Mouse (Mus musculus): ENCODE measurements around the gene Samd1. TPM values are rescaled to one million over a fixed set of nuclear protein-coding genes. Genes with fewer than 3 reads are reported as not detected.

Samd1 gene
- polyA plus RNA-seq, 1 experiment from 2014 or later = 10.5 TPM

DNA sequence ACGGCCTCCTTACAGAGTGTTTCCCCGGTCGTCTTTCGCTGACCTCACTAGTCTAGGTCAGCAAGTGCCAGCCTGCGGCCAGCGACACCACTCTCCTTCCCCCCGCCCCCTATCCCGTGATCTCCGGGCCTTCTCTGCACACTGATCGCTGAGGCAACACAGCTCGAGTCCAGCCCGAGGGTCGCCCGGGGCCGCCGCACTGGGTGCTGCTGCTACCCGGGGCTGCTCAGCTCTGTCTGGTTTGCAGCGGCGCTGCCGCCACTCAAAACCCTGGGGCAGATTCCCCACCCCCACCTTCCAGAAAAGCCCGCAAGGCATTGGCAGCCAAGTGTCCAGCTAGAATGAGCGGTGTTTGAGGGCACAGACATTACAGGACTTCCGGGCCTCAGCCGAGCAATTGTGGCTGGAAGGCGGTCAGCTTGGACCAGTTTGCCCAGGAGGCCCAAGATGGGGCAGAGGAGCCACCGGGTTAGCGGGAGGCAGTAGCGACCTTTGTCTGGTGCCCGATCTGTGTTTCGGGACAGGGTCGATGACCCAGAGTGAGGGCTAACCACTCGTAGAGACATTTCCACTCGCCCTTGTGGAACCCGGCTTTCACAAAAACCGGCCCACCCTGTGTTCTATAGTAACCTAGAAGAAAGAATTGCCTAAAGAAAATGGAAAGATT lies 15.2 kb downstream of the Samd1 start:
- Histone ChIP-seq H3K4me2 (ENCODE audit: low read length) (peak overlapping the region; percentile 95), H3K9ac (replicated peaks; ENCODE audit: low read length) (no peak overlapping the region; the same call in 1 of the 2 replicates), H3K9me3 (ENCODE audit: control insufficient read depth, low read length) (no peaks in the 10 kb centered on the region), H3K27ac (replicated peaks; ENCODE audit: low read depth, low read length) (no peak overlapping the region), H3K4me1 (ENCODE audit: control insufficient read depth, insufficient read depth, low read length) (peaks cover 17% of the 10 kb centered on the region), H3K27me3 (ENCODE audit: control insufficient read depth, insufficient read depth, low read length) (peaks cover 34% of the 10 kb centered on the region), H3K4me3 (replicated peaks; ENCODE audit: low read depth, low read length) (peak overlapping the region; percentile 52), H3K36me3 (ENCODE audit: control insufficient read depth, insufficient read depth, low read length) (no peaks in the 10 kb centered on the region)
- ATAC-seq (ENCODE audit: low FRiP score, low TSS enrichment) (no peak; the same call in 1 of the 2 replicates), DNase-seq (peak; percentile 34)
- 3% methylated on average over 35 of the region's 35 CpGs for WGBS

DNA sequence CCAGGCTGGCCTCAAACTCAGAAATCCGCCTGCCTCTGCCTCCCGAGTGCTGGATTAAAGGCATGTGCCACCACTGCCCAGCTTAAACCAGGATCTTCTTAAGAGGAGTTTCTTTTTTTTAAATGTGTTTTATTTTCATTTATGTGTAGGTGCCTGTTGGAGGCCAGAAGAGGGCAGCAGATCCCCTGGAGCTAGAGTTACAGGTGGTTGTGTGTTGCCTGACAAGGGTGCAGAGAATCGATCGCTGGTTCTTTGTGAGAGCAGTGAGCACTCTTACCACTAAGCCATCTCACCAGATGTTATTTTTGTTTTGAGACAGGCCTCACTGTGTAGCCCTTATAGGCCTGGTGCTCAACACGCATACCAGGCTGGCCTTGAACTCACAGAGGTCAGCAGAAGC lies 18.4 kb downstream of the Samd1 start:
- no peak for DNase-seq
- no peak for ATAC-seq (ENCODE audit: low FRiP score, low TSS enrichment)
- no peak overlapping the region for H3K27ac ChIP-seq (replicated peaks; ENCODE audit: low read depth, low read length)
- peaks cover 26% of the 10 kb centered on the region for H3K27me3 ChIP-seq (ENCODE audit: control insufficient read depth, insufficient read depth, low read length)
- no peaks in the 10 kb centered on the region for H3K36me3 ChIP-seq (ENCODE audit: control insufficient read depth, insufficient read depth, low read length)
- no peak overlapping the region for H3K9ac ChIP-seq (replicated peaks; ENCODE audit: low read length)
- no peak overlapping the region for H3K4me2 ChIP-seq (ENCODE audit: low read length)
- H3K9me3 ChIP-seq (ENCODE audit: control insufficient read depth, low read length) = no peaks in the 10 kb centered on the region
- peaks cover 14% of the 10 kb centered on the region for H3K4me1 ChIP-seq (ENCODE audit: control insufficient read depth, insufficient read depth, low read length)
- H3K4me3 ChIP-seq (replicated peaks; ENCODE audit: low read depth, low read length) = no peak overlapping the region
- WGBS = 92% methylated on average over 5 of the region's 5 CpGs

GRCm38 (mm10) chr8:84019738-84020137 lies 22.3 kb downstream of the Samd1 start:
- 0 out of 2 replicates have a peak, but pooled peaks cover 3% of the 10 kb centered on the region for H3K4me1 ChIP-seq (ENCODE audit: control insufficient read depth, insufficient read depth, low read length)
- H3K27me3 ChIP-seq (ENCODE audit: control insufficient read depth, insufficient read depth, low read length) = peaks cover 7% of the 10 kb centered on the region; the same call in 1 of the 2 replicates
- no peak overlapping the region for H3K4me2 ChIP-seq (ENCODE audit: low read length)
- WGBS = 88% methylated on average over 9 of the region's 9 CpGs
- no peak overlapping the region for H3K27ac ChIP-seq (replicated peaks; ENCODE audit: low read depth, low read length)
- H3K4me3 ChIP-seq (replicated peaks; ENCODE audit: low read depth, low read length) = no peak overlapping the region
- no peak for ATAC-seq (ENCODE audit: low FRiP score, low TSS enrichment)
- no peak overlapping the region for H3K9ac ChIP-seq (replicated peaks; ENCODE audit: low read length)
- no peaks in the 10 kb centered on the region for H3K36me3 ChIP-seq (ENCODE audit: control insufficient read depth, insufficient read depth, low read length)
- DNase-seq = no peak
- no peaks in the 10 kb centered on the region for H3K9me3 ChIP-seq (ENCODE audit: control insufficient read depth, low read length)

GRCm38 (mm10) chr8:84021096-84021495 lies 23.6 kb downstream of the Samd1 start, which contains the start of gene Palm3:
Gene Palm3 (plus strand): TSS chr8:84021471.
- Histone ChIP-seq H3K36me3 (ENCODE audit: control insufficient read depth, insufficient read depth, low read length) (no peaks in the 10 kb centered on the region), H3K27me3 (ENCODE audit: control insufficient read depth, insufficient read depth, low read length) (peaks cover 7% of the 10 kb centered on the region; the same call in 1 of the 2 replicates), H3K4me2 (ENCODE audit: low read length) (no peak within 1 kb of the TSS), H3K9ac (replicated peaks; ENCODE audit: low read length) (no peak within 1 kb of the TSS), H3K4me1 (ENCODE audit: control insufficient read depth, insufficient read depth, low read length) (0 out of 2 replicates have a peak, but pooled peaks cover 6% of the 10 kb centered on the region), H3K9me3 (ENCODE audit: control insufficient read depth, low read length) (no peaks in the 10 kb centered on the region), H3K4me3 (replicated peaks; ENCODE audit: low read depth, low read length) (no peak within 1 kb of the TSS), H3K27ac (replicated peaks; ENCODE audit: low read depth, low read length) (no peak within 1 kb of the TSS)
- ATAC-seq (ENCODE audit: low FRiP score, low TSS enrichment) (no peak), DNase-seq (no peak)
- 6% methylated on average over 18 of the region's 18 CpGs for WGBS

DNA sequence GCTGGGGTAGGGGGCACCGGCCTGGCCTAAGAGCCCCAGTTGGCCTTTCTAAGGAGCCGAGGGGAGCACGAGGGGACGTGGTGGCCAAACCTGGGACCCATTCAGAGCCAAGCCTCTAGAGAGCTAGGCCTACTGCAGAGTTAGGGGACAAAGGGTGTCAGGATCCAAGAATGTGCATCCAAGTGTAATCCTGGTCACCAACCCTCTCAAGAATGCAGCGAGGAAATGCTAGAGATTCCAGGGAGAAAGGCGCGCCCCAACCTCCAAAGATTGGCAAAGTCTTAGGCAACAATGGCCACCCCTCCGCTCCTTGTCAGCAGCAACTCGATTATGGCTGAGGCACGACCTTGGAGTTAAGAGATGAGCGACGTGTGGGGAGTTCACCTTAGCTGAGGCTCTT lies 24.1 kb downstream of the Samd1 start:
- Histone ChIP-seq H3K4me2 (ENCODE audit: low read length) (no peak overlapping the region), H3K27me3 (ENCODE audit: control insufficient read depth, insufficient read depth, low read length) (peaks cover 11% of the 10 kb centered on the region; the same call in 1 of the 2 replicates), H3K4me3 (replicated peaks; ENCODE audit: low read depth, low read length) (no peak overlapping the region)

DNA sequence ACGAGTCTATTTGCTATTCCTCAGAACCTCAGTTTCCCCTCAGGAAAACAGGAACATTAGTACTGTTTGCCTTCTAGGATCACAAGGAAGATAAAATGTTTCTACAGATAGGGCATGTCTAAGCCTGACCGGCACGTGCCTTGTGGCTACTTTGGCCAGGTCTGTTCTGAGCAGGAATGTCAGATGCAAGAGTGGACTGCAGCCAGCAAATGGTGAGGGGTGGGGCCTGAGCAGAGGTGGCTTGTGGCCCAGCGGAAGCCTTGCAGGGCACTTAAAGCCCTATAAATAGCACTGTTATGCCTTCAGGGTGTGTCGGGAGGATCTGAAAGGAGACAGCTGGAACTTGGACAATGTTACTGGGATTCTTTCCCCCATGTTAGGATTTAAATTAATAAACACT lies 25.6 kb downstream of the Samd1 start:
- no peaks in the 10 kb centered on the region for H3K9me3 ChIP-seq (ENCODE audit: control insufficient read depth, low read length)
- H3K4me2 ChIP-seq (ENCODE audit: low read length) = no peak overlapping the region
- no peak overlapping the region for H3K27ac ChIP-seq (replicated peaks; ENCODE audit: low read depth, low read length)
- no peaks in the 10 kb centered on the region for H3K36me3 ChIP-seq (ENCODE audit: control insufficient read depth, insufficient read depth, low read length)
- no peak overlapping the region for H3K9ac ChIP-seq (replicated peaks; ENCODE audit: low read length)
- no peak overlapping the region for H3K4me3 ChIP-seq (replicated peaks; ENCODE audit: low read depth, low read length)
- H3K27me3 ChIP-seq (ENCODE audit: control insufficient read depth, insufficient read depth, low read length) = peaks cover 18% of the 10 kb centered on the region; the same call in 1 of the 2 replicates
- no peak for DNase-seq
- 0 out of 2 replicates have a peak, but pooled peaks cover 7% of the 10 kb centered on the region for H3K4me1 ChIP-seq (ENCODE audit: control insufficient read depth, insufficient read depth, low read length)
- no peak for ATAC-seq (ENCODE audit: low FRiP score, low TSS enrichment)
- 61% methylated on average over 5 of the region's 5 CpGs for WGBS

More for the DNA sequence above, 24.1 kb downstream of the Samd1 start:
- Histone ChIP-seq H3K9ac (replicated peaks; ENCODE audit: low read length) (no peak overlapping the region), H3K9me3 (ENCODE audit: control insufficient read depth, low read length) (no peaks in the 10 kb centered on the region), H3K4me1 (ENCODE audit: control insufficient read depth, insufficient read depth, low read length) (0 out of 2 replicates have a peak, but pooled peaks cover 7% of the 10 kb centered on the region), H3K36me3 (ENCODE audit: control insufficient read depth, insufficient read depth, low read length) (no peaks in the 10 kb centered on the region), H3K27ac (replicated peaks; ENCODE audit: low read depth, low read length) (no peak overlapping the region)
- WGBS = 43% methylated on average over 12 of the region's 12 CpGs
- no peak for DNase-seq
- ATAC-seq (ENCODE audit: low FRiP score, low TSS enrichment) = no peak

DNA sequence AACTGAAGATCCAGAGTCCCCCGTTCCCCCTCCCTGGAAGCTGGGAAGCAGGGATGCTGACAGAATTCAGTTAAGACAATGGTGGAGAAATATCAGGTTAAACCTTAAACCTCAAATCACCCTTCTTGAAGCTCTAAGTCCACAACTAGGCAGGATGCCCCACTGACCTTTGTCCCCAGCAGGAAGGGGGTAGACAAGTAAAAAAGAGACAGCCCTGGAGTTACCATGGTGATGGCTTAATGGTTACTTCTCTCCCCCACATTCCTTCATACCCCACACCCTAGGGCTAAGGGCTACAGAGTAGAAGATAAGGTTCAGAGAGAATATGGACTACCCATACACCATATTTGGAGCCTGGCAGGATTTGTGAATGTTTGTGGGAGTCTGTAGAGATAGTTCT lies 26.2 kb downstream of the Samd1 start:
- Histone ChIP-seq H3K27me3 (ENCODE audit: control insufficient read depth, insufficient read depth, low read length) (peaks cover 18% of the 10 kb centered on the region; the same call in 1 of the 2 replicates), H3K4me2 (ENCODE audit: low read length) (no peak overlapping the region), H3K4me3 (replicated peaks; ENCODE audit: low read depth, low read length) (no peak overlapping the region), H3K9ac (replicated peaks; ENCODE audit: low read length) (no peak overlapping the region), H3K9me3 (ENCODE audit: control insufficient read depth, low read length) (no peaks in the 10 kb centered on the region), H3K27ac (replicated peaks; ENCODE audit: low read depth, low read length) (no peak overlapping the region), H3K36me3 (ENCODE audit: control insufficient read depth, insufficient read depth, low read length) (no peaks in the 10 kb centered on the region), H3K4me1 (ENCODE audit: control insufficient read depth, insufficient read depth, low read length) (0 out of 2 replicates have a peak, but pooled peaks cover 7% of the 10 kb centered on the region)
- DNase-seq (no peak), ATAC-seq (ENCODE audit: low FRiP score, low TSS enrichment) (no peak)
- 71% methylated on average over 1 of the region's 1 CpGs for WGBS

DNA sequence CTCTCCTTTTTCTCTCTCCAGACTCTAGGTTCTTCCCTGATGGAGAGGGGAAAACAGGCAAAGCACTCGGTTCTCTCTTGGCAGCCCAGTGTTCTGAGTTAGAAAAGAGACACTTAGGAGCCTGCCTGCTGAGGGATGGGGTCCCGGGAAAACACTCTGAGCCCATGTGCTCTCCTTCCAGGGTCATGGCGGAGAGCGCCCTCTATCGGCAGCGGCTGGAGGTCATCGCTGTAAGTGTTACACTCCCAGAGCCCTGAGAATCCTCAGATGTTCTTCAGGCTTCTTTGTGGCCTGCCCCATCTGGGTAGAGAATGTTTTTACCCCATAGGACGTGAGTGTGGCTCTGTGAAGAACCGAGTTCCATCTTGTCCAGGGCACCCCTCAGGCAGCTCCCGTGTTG lies 26.7 kb downstream of the Samd1 start:
- Histone ChIP-seq H3K9ac (replicated peaks; ENCODE audit: low read length) (no peak overlapping the region), H3K27me3 (ENCODE audit: control insufficient read depth, insufficient read depth, low read length) (peaks cover 18% of the 10 kb centered on the region; the same call in 1 of the 2 replicates), H3K4me3 (replicated peaks; ENCODE audit: low read depth, low read length) (no peak overlapping the region), H3K4me1 (ENCODE audit: control insufficient read depth, insufficient read depth, low read length) (0 out of 2 replicates have a peak, but pooled peaks cover 7% of the 10 kb centered on the region), H3K9me3 (ENCODE audit: control insufficient read depth, low read length) (no peaks in the 10 kb centered on the region), H3K4me2 (ENCODE audit: low read length) (no peak overlapping the region), H3K27ac (replicated peaks; ENCODE audit: low read depth, low read length) (no peak overlapping the region), H3K36me3 (ENCODE audit: control insufficient read depth, insufficient read depth, low read length) (no peaks in the 10 kb centered on the region)
- ATAC-seq (ENCODE audit: low FRiP score, low TSS enrichment) (no peak), DNase-seq (peak; percentile 54)
- 12% methylated on average over 10 of the region's 10 CpGs for WGBS

DNA sequence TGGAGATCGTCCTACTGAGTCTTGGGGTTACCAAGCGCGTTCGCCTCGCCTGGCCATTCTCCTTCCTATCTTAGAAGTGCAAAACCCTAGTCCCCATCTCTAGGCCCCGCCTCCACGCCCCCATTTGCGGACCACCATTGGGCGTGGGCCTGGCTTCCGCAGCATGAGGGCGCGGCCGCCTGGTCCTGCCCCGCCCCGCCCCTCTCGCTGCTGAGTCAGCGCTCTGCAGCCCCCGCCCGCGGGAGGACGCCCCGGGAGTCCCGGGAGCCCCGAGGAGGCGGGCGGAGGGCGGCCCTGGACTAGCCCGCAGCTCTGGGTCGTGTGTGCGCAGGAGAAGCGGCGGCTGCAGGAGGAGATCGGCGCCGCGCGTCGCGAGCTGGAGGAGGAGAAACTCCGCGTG lies 28.4 kb downstream of the Samd1 start:
- peak overlapping the region; percentile 43 for H3K4me3 ChIP-seq (replicated peaks; ENCODE audit: low read depth, low read length)
- ATAC-seq (ENCODE audit: low FRiP score, low TSS enrichment) = peak; percentile 83
- H3K27ac ChIP-seq (replicated peaks; ENCODE audit: low read depth, low read length) = no peak overlapping the region
- under 1% methylated on average over 41 of the region's 41 CpGs for WGBS
- no peaks in the 10 kb centered on the region for H3K36me3 ChIP-seq (ENCODE audit: control insufficient read depth, insufficient read depth, low read length)
- peak overlapping the region; percentile 88 for H3K4me2 ChIP-seq (ENCODE audit: low read length)
- H3K27me3 ChIP-seq (ENCODE audit: control insufficient read depth, insufficient read depth, low read length) = peaks cover 17% of the 10 kb centered on the region; the same call in 1 of the 2 replicates
- H3K9me3 ChIP-seq (ENCODE audit: control insufficient read depth, low read length) = no peaks in the 10 kb centered on the region
- peak overlapping the region; percentile 57 for H3K9ac ChIP-seq (replicated peaks; ENCODE audit: low read length)
- 0 out of 2 replicates have a peak, but pooled peaks cover 7% of the 10 kb centered on the region for H3K4me1 ChIP-seq (ENCODE audit: control insufficient read depth, insufficient read depth, low read length)
- peak; percentile 80 for DNase-seq

All from midbrain, embryonic 14.5 days (tissue).